Mouse (Mus musculus) layer of hippocampus, postnatal 14 days (tissue): Measurements from ENCODE around the gene Mettl7a3. TPM values are rescaled to one million over a fixed set of nuclear protein-coding genes. Genes with fewer than 3 reads are reported as not detected.

Source experiments
- DNase-seq, 2 experiments: peaks; one replicate each; pipeline ENCODE4 v3.0.0; 2021 to 2022; ENCODE audit warnings: low spot score in 2 of 2, mixed read lengths in 1 of 2
- total RNA-seq, 2 experiments: library from RNA; stranded (reverse); gene quantifications; 2 replicates each; pipeline ENCODE4 v1.2.3; 2021

Gene Mettl7a3
- total RNA-seq, 2 experiments from 2014 or later = not detected

- DNase-seq = no peak
Measured at GRCm38 (mm10) chr15:100387544-100388223, 53.0 kb downstream of the Mettl7a3 start.

GRCm38 (mm10) chr15:100388224-100388835 is 53.6 kb downstream of the Mettl7a3 start:
- no peak for DNase-seq

GRCm38 (mm10) chr15:100388886-100389285 is 54.2 kb downstream of the Mettl7a3 start:
- DNase-seq = no peak

Other genes starting within 250 kb of the Mettl7a3 start
- gene Atf1, start 107.1 kb upstream of the Mettl7a3 start, total RNA-seq = 10 to 100 TPM; 15.1 to 16.3 TPM
- not detected for gene Tmprss12, start 54.1 kb upstream of the Mettl7a3 start, total RNA-seq
- gene Mettl7a1, start 30.8 kb upstream of the Mettl7a3 start, total RNA-seq = 10 to 100 TPM; 22.3 to 26.8 TPM
- not detected for gene Methig1, start 18.2 kb downstream of the Mettl7a3 start, total RNA-seq
- gene Mettl7a2, start 18.3 kb downstream of the Mettl7a3 start, total RNA-seq = under 1 TPM; 0.37 to 0.55 TPM
- gene Higd1c, start 29.6 kb downstream of the Mettl7a3 start, total RNA-seq = not detected
- not detected for gene Gm5475, start 87.2 kb downstream of the Mettl7a3 start, total RNA-seq
- gene Slc11a2, start 90.1 kb downstream of the Mettl7a3 start, total RNA-seq = 10 to 100 TPM; 61.4 to 65.1 TPM
- gene Letmd1, start 134.1 kb downstream of the Mettl7a3 start, total RNA-seq = 10 to 100 TPM; 61.1 to 66.6 TPM
- gene Csrnp2, start 160.6 kb downstream of the Mettl7a3 start, total RNA-seq = 10 to 100 TPM; 27.6 to 28.9 TPM
- gene Tfcp2, start 217.1 kb downstream of the Mettl7a3 start, total RNA-seq = 10 to 100 TPM; 31.1 to 31.6 TPM